Mouse (Mus musculus) cerebellum, adult 9-11 months (tissue): ENCODE results near the gene Rbm41.

Experiments
- DNase-seq: peaks from one replicate; pipeline ENCODE4 v3.0.0; 2022

The Rbm41 gene

DNA sequence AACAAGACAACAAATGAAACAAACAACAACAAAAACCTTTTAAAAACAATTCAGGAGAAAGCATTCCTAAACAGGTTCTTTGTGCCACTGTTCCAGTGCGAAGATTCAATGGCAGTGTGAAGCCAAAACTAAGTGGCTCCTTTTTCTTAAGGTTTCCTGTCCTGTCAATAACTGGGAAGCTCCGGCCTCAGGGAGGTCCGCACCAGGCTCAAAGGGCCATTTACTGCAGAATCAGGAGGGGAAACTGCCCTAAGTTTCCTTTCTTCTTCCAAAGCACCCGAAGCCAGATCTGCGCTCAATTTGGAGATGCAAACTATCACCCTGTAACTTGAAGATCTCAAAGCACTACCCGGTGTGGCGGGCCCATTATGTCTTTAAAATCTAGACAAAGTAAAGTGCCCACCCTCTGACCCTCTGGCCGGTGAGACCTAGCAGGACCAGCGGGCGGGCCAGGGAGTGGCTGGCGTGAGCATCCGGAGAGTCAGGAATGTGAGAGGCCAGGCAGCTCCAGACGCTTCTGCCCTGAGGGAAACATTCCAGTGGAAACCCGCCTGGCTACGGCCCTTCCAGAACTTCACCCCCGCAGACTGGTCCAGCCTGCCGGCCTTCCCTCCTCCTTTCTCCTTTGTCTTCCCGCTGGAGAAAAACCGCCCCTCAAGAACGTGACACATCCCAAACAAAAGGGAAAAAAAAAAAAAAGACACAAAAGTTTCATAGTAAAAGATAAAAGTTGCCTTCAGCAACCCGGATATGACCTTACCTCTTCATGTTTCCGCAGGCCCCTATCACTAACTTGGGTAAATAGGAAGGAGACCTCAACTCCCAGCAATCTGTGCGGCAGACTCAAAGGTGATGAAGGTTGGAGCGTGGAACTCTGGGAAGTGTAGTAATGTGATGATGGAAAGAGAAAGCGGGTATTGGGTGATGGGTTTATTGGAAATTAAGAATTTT, at the start of gene Rbm41:
TSS of gene Rbm41 (minus strand) at position 856 of the 951 bp plus-strand sequence.
- DNase-seq: peak; percentile 42

- no peak for DNase-seq
These were observed 283 bp upstream of the Rbm41 start for GRCm38 (mm10) chrX:139998691-139999065.

GRCm38 (mm10) chrX:139982115-139982514, 16.3 kb downstream of the Rbm41 start:
- no peak for DNase-seq

DNA sequence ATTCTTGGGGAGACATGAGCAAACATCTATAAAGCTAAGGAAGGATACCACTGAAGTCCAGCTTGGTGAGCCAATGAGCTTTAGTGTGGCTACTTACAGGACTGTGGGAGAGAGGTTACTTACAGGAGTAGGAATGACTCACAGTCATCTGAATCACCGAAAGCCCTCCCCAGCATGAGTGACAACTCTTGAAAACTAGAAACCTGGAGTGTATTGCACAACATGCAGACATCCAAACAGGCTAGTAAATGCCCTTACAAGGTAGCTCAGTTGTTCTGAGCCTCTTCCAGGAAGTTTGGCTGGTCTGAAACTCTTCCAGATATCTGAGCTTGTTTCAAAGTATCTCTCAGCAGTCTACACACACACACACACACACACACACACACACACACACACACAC, 64.9 kb downstream of the Rbm41 start:
- no peak for DNase-seq

DNA sequence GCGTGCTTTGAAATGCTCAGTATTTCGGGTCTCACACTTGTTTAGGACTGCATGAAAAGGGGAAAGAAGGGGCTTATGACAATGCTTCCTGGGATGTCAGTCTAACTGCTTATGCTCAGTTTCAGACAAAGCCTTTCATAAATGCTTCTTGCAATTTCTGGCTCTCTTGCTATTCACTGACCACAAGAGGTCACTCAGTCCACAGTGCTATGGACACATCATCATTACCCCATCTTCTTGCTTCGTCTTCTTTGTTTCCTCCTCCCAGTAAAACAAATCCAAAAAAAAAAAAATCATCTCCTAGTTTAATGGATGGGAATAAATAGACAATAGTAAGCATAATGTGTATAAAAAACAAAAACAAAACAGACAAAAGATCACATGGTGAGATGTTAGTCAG, 65.9 kb downstream of the Rbm41 start:
- no peak for DNase-seq

- no peak for DNase-seq
These were observed 77.8 kb downstream of the Rbm41 start for GRCm38 (mm10) chrX:139920572-139920971.

GRCm38 (mm10) chrX:139891387-139891786, 107.0 kb downstream of the Rbm41 start:
- DNase-seq: no peak

- DNase-seq: no peak
These were observed 115.2 kb downstream of the Rbm41 start for GRCm38 (mm10) chrX:139883221-139883620.

DNA sequence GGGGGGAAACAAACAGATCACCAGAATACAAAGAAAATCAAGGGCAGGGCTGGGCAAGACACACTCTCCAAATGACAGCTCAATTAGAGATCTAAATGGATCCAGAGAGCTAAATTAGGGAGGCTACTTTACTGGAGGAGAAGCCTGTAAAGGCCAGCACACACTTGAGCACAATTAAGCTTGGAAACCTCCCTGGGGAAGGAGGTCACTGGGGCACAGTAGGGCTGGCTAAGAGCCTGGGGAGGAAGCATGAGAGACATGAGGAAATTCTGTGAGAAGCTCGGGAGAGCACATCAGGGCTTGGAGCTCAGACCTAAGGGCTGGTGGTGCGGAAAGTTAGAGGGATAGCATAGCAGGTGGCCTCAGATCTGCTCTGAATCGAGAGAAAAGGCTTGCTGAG, 120.5 kb downstream of the Rbm41 start:
- DNase-seq: no peak

DNA sequence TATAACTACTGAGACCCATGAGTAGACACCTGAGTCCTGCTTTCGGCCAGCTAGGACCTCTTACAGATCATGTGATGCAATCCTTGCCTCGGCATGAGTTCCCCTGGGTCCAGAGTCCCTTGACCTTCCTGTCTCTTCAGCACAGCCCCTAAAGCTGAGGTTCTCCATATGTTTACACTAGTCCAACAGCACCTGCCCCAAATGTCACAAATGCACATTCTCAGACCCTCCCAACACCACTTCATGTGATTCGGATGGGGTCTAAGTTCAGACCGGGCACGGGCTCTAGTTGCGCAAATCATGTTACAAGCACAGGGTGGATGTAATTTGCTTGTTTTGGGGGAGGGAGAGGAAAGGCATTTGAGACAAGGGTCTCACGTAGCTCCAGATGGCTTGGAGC, 121.3 kb downstream of the Rbm41 start:
- no peak for DNase-seq

GRCm38 (mm10) chrX:139870938-139871791, 127.2 kb downstream of the Rbm41 start, which contains the start of gene Morc4:
Gene Morc4 (minus strand): TSS chrX:139871677.
- DNase-seq: peak; percentile 72

- peak; percentile 4 for DNase-seq
These were observed 128.1 kb downstream of the Rbm41 start for GRCm38 (mm10) chrX:139870300-139870711.

- DNase-seq: no peak
These were observed 139.0 kb downstream of the Rbm41 start for GRCm38 (mm10) chrX:139859402-139859801.

GRCm38 (mm10) chrX:139854795-139855194, 143.6 kb downstream of the Rbm41 start:
- no peak for DNase-seq

DNA sequence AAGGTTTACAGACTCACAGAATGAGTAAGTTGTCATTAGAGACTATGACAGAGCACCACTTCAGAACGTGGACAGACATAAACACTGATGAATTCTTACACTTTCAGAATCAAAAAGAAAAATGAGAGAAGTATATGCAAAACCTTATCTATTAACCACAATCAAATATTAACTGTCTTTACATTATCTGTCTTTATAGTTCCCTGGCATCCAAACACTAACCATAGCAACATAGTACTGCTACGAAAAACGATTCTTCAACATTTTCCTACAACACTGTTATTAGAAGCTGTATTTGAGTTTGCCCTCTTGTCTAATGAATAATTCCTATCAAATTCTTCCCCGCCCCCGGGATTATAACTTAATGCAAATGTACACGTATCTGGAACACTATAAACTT, 157.3 kb downstream of the Rbm41 start:
- DNase-seq: no peak
